Mouse (Mus musculus): Measurements from ENCODE around the gene Paqr4. TPM values are rescaled to one million over a fixed set of nuclear protein-coding genes. Genes with fewer than 3 reads are reported as not detected.
A peak's percentile ranks its signal among the peaks of the same experiment; 100 is the strongest.

Paqr4 gene
- total RNA-seq, 4 experiments from 2014 or later = 1.5 to 2.5 (median 1.9) TPM

- DNase-seq (ENCODE audit: low spot score in 2 of 2) = no peak
These were observed 8.9 kb upstream of the Paqr4 start for GRCm38 (mm10) chr17:23749400-23750191.

DNA sequence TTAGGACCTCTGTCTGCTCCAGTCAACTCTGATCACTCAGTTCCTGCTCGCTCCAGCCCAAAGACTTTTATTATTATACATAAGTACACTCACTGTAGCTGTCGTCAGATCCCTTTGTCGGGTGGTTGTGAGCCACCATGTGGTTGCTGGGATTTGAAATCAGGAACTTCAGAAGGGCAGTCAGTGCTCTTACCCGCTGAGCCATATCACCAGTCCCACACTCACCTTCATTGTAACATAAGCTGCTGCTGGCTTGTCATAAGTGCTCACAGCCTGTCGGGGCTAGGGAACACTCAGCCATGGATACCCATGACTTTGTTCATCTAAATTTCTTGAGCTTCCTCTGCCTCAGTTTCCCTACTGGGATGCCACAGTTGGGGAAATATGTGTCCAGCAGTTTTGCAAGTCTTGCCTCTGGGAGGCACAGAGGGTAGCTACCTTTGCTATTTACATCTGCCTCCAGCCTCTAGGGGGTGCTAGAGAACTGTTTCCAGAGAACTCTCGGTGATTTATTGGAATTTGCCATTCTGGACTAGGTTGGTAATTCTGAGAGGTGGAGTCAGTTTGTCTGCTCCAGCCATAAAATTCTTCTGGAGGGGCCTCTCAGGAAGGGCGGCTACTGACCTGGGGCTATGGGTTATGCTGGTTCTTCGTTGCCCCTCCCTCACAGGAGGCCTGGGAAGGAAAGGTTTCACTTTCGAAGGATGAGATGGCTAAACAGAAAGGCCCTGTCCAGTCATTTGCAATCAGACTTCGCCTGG, 8.1 kb upstream of the Paqr4 start:
- peak in 1 of 2 experiments; percentile 64 for DNase-seq (ENCODE audit: low spot score in 2 of 2)

DNA sequence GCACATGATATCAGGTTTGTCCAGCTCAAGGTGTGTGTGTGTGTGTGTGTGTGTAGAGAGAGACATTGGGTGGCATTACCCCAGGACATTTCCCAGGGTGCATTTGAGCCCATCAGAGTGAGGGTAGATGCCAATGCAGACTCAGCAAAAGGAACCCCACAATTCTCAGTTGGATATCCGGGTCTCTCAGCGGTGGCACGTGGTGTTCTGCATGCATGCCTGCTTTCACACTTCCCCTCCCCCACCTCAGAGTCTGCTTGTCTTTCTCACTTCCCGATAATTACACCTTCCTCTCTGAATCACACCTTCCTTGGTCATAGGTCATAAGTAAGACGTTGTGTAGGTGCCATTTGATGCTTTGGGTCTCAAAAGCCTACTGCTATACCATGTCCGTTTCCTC, 7.4 kb upstream of the Paqr4 start:
- DNase-seq (ENCODE audit: low spot score in 2 of 2) = no peak

DNA sequence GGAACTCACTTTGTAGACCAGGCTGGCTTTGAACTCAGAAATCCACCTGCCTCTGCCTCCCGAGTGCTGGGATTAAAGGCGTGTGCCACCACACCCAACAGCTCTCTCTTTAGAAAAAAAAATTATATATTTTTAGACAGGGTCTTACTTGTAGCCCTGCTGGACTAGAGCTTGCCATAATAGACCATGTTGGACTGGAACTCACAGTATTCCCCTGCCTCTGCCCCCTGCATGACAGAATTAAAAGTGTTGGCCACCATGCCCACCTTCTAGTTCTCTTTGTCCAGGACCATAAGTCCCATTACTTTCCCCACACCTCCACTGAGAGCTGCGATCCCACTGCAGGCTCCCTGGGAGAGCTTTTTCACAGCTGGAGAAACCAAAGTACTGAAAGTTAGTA, 6.8 kb upstream of the Paqr4 start:
- no peak for DNase-seq (ENCODE audit: low spot score in 2 of 2)

GRCm38 (mm10) chr17:23746767-23747166, 6.1 kb upstream of the Paqr4 start:
- DNase-seq (ENCODE audit: low spot score in 2 of 2) = no peak

DNA sequence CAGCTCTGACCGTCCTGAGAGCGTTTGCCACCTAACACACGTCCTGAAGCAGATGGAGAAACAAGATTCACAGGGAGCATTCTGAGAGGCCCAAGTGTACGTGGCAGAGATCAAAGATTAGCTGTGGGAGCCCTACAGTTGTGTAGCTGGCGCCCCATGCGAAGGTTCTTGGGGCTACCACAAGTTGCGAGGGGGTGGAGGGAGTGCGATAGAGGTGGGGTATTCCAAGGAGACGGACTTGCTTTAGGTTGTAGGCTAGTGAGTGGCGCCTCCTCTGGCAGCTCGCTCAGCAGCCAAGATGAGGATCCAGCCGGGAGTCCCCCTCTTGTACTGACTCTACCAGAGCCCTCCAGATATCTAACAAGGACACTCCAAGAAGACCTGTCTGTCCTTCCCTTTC, 5.6 kb upstream of the Paqr4 start:
- DNase-seq (ENCODE audit: low spot score in 2 of 2) = no peak

GRCm38 (mm10) chr17:23745301-23746251, 4.9 kb upstream of the Paqr4 start, which contains the start of gene Kremen2:
TSS of gene Kremen2 (minus strand) at chr17:23745833.
- no peak for DNase-seq (ENCODE audit: low spot score in 2 of 2)

GRCm38 (mm10) chr17:23744651-23745050, 4.0 kb upstream of the Paqr4 start:
- no peak for DNase-seq (ENCODE audit: low spot score in 2 of 2)

DNA sequence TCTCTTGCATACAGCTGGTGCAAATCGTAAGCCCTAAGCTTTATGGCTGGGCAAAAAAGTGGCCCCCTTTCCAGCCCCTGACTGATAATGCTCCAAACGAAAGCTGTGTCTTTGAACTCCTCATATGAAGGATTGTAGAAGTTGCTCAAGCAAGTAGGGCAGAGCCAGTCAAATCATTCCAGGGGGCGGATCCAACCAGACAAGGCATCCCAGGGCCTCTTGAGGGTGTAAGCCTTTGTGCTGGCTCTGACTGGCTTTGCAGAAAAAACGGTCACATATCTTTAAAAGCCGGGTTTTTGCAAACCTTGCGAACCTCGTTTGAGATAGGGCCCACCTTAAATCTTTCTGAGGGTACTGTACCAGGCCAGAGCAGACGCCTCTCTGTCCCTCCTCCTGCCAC, 3.4 kb upstream of the Paqr4 start:
- no peak for DNase-seq (ENCODE audit: low spot score in 2 of 2)

DNA sequence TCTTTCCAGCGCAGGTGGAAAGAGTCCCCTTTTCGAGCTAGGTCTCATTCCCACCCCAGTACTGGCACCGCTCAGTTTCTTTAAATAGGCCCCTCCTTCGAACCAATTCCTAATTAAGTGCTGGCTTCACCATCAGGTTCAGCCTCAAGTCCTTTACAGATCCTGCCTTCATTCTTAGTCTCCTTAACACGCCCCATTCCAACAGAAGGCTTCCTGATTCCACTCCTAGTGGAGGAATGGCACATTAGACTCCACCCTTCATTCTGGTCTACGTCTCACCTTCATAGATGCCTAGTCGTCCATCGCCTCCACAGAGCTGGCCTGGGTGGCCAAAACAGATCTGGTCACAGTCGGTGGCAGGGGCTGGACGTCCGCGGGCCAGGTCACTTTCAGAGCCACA, 2.3 kb upstream of the Paqr4 start:
- no peak for DNase-seq (ENCODE audit: low spot score in 2 of 2)

- DNase-seq (ENCODE audit: low spot score in 2 of 2) = no peak
These were observed 1.6 kb upstream of the Paqr4 start for GRCm38 (mm10) chr17:23742210-23742793.

DNA sequence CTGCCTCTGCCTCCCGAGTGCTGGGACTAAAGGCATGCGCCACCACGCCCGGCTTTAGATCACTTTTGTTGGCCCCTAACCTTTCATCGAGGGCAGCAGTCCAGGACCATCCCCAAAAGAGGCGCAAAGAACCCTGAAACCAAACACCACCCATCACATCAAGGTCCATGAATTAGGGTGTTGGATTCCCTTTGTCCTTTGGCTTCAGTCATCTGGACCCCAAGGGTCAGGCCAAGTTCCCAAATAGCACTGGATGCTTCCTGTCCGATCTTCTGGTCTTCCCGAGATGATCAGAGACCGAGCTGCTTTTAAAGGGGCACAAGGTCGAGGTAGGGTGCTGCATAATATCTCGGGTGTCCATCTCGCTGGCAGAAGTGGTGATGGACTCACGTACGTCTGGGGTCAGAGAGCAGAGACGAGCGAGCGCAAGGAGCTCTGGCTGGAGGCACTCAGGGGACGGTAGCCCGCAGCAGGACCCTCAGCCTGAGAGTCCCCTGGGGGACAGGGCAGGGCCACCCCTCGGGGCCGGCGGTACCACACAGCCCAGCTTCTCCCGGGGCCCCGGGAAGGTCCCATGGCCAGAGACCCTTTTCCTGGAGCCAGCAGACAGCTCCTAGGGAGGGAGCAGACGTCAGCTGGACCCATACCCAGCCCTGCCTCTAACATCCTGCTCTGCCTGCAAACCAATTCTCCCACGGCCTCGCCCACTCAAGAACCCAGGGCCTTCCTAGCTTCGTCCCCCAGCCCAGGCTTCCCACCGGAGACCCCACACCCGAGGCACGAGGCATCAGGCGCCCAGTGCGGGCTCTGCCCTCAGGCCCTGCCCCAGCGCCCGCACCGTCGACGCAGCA, 917 bp upstream of the Paqr4 start:
- DNase-seq (ENCODE audit: low spot score in 2 of 2) = no peak

GRCm38 (mm10) chr17:23740136-23740584, 507 bp downstream of the Paqr4 start:
- peak; percentile 75 to 79 for DNase-seq (ENCODE audit: low spot score in 2 of 2)

DNA sequence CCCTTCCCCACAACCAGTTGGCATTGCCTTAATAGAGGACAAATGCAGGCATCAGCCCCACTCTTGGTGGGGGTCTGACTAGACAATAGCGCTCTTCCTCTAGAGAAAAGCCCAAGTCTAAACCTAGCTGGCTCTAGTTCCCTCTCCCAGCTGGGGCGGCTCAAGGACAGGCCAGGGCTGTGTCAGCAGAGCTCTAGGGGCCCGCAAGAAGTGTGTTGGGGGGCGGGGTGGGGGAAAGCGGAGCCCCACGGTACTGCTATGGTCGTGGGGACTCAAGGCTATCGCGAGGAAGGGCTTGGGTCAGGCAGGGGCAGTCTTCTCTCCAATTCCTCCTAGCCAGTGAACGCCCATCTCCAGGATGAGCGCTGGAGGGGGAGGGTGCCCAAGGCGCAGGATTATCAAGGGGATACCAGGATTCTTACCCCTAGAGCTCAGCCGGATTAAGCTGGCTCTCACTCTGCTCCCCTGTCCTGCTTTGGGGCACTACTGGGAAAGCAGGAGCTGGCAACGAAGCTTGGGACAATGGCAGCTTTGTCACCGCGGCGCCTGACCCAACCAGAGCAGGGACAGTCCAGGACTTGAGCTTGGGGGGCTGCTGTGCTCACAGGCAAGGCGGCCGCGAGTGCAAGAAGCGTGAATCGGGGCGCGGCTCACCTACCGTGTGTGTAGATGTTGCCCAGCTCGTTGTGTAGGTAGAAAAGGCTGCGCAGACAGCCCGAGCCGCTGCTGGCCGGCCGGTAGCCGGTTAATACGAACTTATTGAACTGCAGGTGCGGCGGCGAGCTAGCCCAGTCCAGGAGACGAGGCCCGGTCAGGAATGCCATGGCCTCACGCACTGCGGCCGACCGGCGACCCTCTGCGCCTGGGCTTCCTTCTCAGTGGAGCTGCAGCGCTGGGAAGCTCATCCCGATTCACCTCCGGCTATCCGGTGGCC, 1.2 kb downstream of the Paqr4 start:
- DNase-seq (ENCODE audit: low spot score in 2 of 2) = no peak

DNA sequence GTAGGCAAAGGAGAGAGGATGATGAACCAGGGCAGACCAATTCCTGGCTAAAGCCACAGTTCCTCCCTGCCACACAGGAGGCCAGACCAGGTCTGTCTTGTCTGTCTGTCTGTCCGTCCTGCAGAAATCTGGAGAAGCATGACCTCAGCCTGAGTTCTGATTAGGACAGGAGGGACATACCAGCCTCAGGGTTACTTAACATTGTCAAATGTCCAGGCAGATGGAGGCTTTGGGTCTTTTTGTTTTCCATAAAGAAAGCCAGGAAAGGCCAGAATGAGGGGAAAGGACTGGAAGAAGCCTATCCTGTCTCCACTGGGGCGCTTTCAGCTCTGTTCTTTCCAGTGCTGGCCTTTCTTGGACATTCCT, 1.8 kb downstream of the Paqr4 start:
- no peak for DNase-seq (ENCODE audit: low spot score in 2 of 2)

GRCm38 (mm10) chr17:23737493-23738445, 2.9 kb downstream of the Paqr4 start:
- DNase-seq (ENCODE audit: low spot score in 2 of 2) = no peak

GRCm38 (mm10) chr17:23734341-23734740, 6.3 kb downstream of the Paqr4 start:
- no peak for DNase-seq (ENCODE audit: low spot score in 2 of 2)

- no peak for DNase-seq (ENCODE audit: low spot score in 2 of 2)
These were observed 10.2 kb downstream of the Paqr4 start for GRCm38 (mm10) chr17:23730441-23730840.
